Mouse (Mus musculus) limb, embryonic 13.5 days (tissue): Measurements from ENCODE around the gene Msantd3. TPM values are rescaled to one million over a fixed set of nuclear protein-coding genes. Genes with fewer than 3 reads are reported as not detected.

Source experiments
- ATAC-seq: fragments of 200-750 bp; cut with Nextera tagmentation; 2 replicates; pipeline ENCODE4 v1.8.0; 2017; ENCODE audit warnings: low read depth, moderate number of reproducible peaks, moderate TSS enrichment; ENCODE audit not compliant: low FRiP score
- H3K27ac ChIP-seq: fragments of 300-500 bp; sonication (generic); 2 replicates; pipeline ENCODE4 v1.5.1; 2015; ENCODE audit warnings: inconsistent platforms, mild to moderate bottlenecking, moderate library complexity
- H3K27me3 ChIP-seq: fragments of 300-500 bp; sonication (generic); 2 replicates; pipeline ENCODE4 v1.6.1; 2015; ENCODE audit warnings: mild to moderate bottlenecking, inconsistent platforms
- H3K36me3 ChIP-seq: fragments of 300-500 bp; sonication (generic); 2 replicates; pipeline ENCODE4 v1.6.1; 2015; ENCODE audit warnings: inconsistent platforms, mild to moderate bottlenecking, moderate library complexity
- H3K4me1 ChIP-seq: fragments of 300-500 bp; sonication (generic); 2 replicates; pipeline ENCODE4 v1.6.1; 2015; ENCODE audit warnings: inconsistent platforms
- H3K4me2 ChIP-seq: fragments of 300-500 bp; sonication (generic); replicated peaks from 2 replicates; pipeline ENCODE4 v1.6.1; 2015; ENCODE audit warnings: inconsistent platforms, mild to moderate bottlenecking, moderate library complexity
- H3K4me3 ChIP-seq: fragments of 300-500 bp; sonication (generic); 2 replicates; pipeline ENCODE4 v1.5.1; 2015; ENCODE audit warnings: moderate library complexity, mild to moderate bottlenecking, inconsistent platforms
- H3K9ac ChIP-seq: fragments of 300-500 bp; sonication (generic); 2 replicates; pipeline ENCODE4 v1.6.1; 2015; ENCODE audit warnings: mild to moderate bottlenecking, inconsistent platforms
- H3K9me3 ChIP-seq: fragments of 300-500 bp; sonication (generic); 2 replicates; pipeline ENCODE4 v1.6.1; 2016; ENCODE audit warnings: inconsistent platforms
- WGBS: fragments of 180-500 bp; shearing (Covaris S2); methylation state at CpG from one replicate; pipeline ENCODE4 v1.1.7; 2015; 5-methylcytosine and 5-hydroxymethylcytosine counted together
- polyA plus RNA-seq: library from polyadenylated mRNA; unstranded; fragments of >200 nt; fragmentation: Nextera tagmentation; extraction: Ambion mirVana; gene quantifications from 2 replicates; pipeline ENCODE4 v1.2.1, GENCODE M21; 2015

The Msantd3 gene
- polyA plus RNA-seq, 1 experiment from 2014 or later: 27.6 TPM

GRCm38 (mm10) chr4:48586099-48586821 is 46.5 kb downstream of the Msantd3 start:
- Histone ChIP-seq H3K9me3 (0 out of 2 replicates have a peak, but pooled peaks cover 3% of the 10 kb centered on the region), H3K4me2 (peak overlapping the region; percentile 90), H3K9ac (peak overlapping the region; percentile 93), H3K4me3 (peak overlapping the region; percentile 93), H3K36me3 (no peaks in the 10 kb centered on the region), H3K27me3 (no peaks in the 10 kb centered on the region), H3K27ac (peak overlapping the region; percentile 93), H3K4me1 (peaks cover 10% of the 10 kb centered on the region)
- 2% methylated on average over 12 of the region's 12 CpGs for WGBS
- no peak; the same call in none of the 2 replicates for ATAC-seq

GRCm38 (mm10) chr4:48587526-48587925 is 47.8 kb downstream of the Msantd3 start:
- Histone ChIP-seq H3K27ac (no peak overlapping the region), H3K9ac (no peak overlapping the region)
- 95% methylated on average over 2 of the region's 2 CpGs for WGBS

GRCm38 (mm10) chr4:48588576-48588975 is 48.8 kb downstream of the Msantd3 start:
- WGBS: 81% methylated on average over 9 of the region's 9 CpGs
- Histone ChIP-seq H3K27ac (no peak overlapping the region), H3K36me3 (no peaks in the 10 kb centered on the region), H3K4me1 (peaks cover 16% of the 10 kb centered on the region), H3K27me3 (no peaks in the 10 kb centered on the region), H3K4me2 (no peak overlapping the region), H3K4me3 (no peak overlapping the region), H3K9me3 (0 out of 2 replicates have a peak, but pooled peaks cover 3% of the 10 kb centered on the region), H3K9ac (no peak overlapping the region)
- ATAC-seq: no peak

More at GRCm38 (mm10) chr4:48587526-48587925, 47.8 kb downstream of the Msantd3 start:
- H3K36me3 ChIP-seq: no peaks in the 10 kb centered on the region
- no peak overlapping the region for H3K4me2 ChIP-seq
- no peaks in the 10 kb centered on the region for H3K27me3 ChIP-seq
- H3K9me3 ChIP-seq: 0 out of 2 replicates have a peak, but pooled peaks cover 3% of the 10 kb centered on the region
- peaks cover 16% of the 10 kb centered on the region for H3K4me1 ChIP-seq
- no peak overlapping the region for H3K4me3 ChIP-seq
- ATAC-seq: no peak

GRCm38 (mm10) chr4:48590862-48591261 is 51.1 kb downstream of the Msantd3 start:
- WGBS: 79% methylated on average over 7 of the region's 7 CpGs
- H3K27me3 ChIP-seq: no peaks in the 10 kb centered on the region
- no peak overlapping the region for H3K9ac ChIP-seq
- no peaks in the 10 kb centered on the region for H3K36me3 ChIP-seq
- H3K4me1 ChIP-seq: peaks cover 16% of the 10 kb centered on the region
- H3K4me2 ChIP-seq: no peak overlapping the region
- no peak for ATAC-seq
- 0 out of 2 replicates have a peak, but pooled peaks cover 3% of the 10 kb centered on the region for H3K9me3 ChIP-seq
- H3K4me3 ChIP-seq: no peak overlapping the region
- no peak overlapping the region for H3K27ac ChIP-seq

- no peak overlapping the region for H3K4me3 ChIP-seq
- ATAC-seq: no peak
- 94% methylated on average over 3 of the region's 3 CpGs for WGBS
Observed at GRCm38 (mm10) chr4:48591390-48591789, 51.7 kb downstream of the Msantd3 start.

GRCm38 (mm10) chr4:48592328-48592727 is 52.6 kb downstream of the Msantd3 start:
- ATAC-seq: no peak
- H3K36me3 ChIP-seq: no peaks in the 10 kb centered on the region
- no peak overlapping the region for H3K4me2 ChIP-seq
- no peak overlapping the region for H3K9ac ChIP-seq
- H3K4me1 ChIP-seq: peaks cover 7% of the 10 kb centered on the region; the same call in 1 of the 2 replicates
- H3K27me3 ChIP-seq: no peaks in the 10 kb centered on the region
- H3K27ac ChIP-seq: no peak overlapping the region
- WGBS: 69% methylated on average over 5 of the region's 5 CpGs
- no peak overlapping the region for H3K4me3 ChIP-seq
- 0 out of 2 replicates have a peak, but pooled peaks cover 3% of the 10 kb centered on the region for H3K9me3 ChIP-seq

More at GRCm38 (mm10) chr4:48591390-48591789, 51.7 kb downstream of the Msantd3 start:
- 0 out of 2 replicates have a peak, but pooled peaks cover 3% of the 10 kb centered on the region for H3K9me3 ChIP-seq
- H3K27ac ChIP-seq: no peak overlapping the region
- no peak overlapping the region for H3K9ac ChIP-seq
- H3K4me2 ChIP-seq: no peak overlapping the region
- no peaks in the 10 kb centered on the region for H3K36me3 ChIP-seq
- H3K4me1 ChIP-seq: peaks cover 14% of the 10 kb centered on the region
- H3K27me3 ChIP-seq: no peaks in the 10 kb centered on the region

- Histone ChIP-seq H3K4me2 (no peak overlapping the region), H3K4me3 (no peak overlapping the region), H3K4me1 (peaks cover 7% of the 10 kb centered on the region; the same call in 1 of the 2 replicates), H3K27ac (no peak overlapping the region), H3K27me3 (no peaks in the 10 kb centered on the region), H3K9me3 (no peaks in the 10 kb centered on the region), H3K36me3 (no peaks in the 10 kb centered on the region), H3K9ac (no peak overlapping the region)
- ATAC-seq: no peak
- 91% methylated on average over 7 of the region's 7 CpGs for WGBS
Observed at GRCm38 (mm10) chr4:48592844-48593243, 53.1 kb downstream of the Msantd3 start.

- Histone ChIP-seq H3K27ac (no peak overlapping the region), H3K9ac (no peak overlapping the region), H3K27me3 (no peaks in the 10 kb centered on the region), H3K4me1 (peaks cover 7% of the 10 kb centered on the region; the same call in 1 of the 2 replicates), H3K4me3 (no peak overlapping the region), H3K4me2 (no peak overlapping the region), H3K9me3 (no peaks in the 10 kb centered on the region), H3K36me3 (0 out of 2 replicates have a peak, but pooled peaks cover 3% of the 10 kb centered on the region)
- no peak for ATAC-seq
- WGBS: 94% methylated on average over 7 of the region's 7 CpGs
Observed at GRCm38 (mm10) chr4:48596111-48596510, 56.4 kb downstream of the Msantd3 start.

GRCm38 (mm10) chr4:48605650-48606049 is 65.9 kb downstream of the Msantd3 start:
- Histone ChIP-seq H3K9ac (no peak overlapping the region), H3K4me1 (no peaks in the 10 kb centered on the region; the same call in 1 of the 2 replicates), H3K4me3 (no peak overlapping the region), H3K9me3 (no peaks in the 10 kb centered on the region), H3K4me2 (no peak overlapping the region), H3K36me3 (peaks cover 33% of the 10 kb centered on the region), H3K27ac (no peak overlapping the region), H3K27me3 (no peaks in the 10 kb centered on the region)
- ATAC-seq: no peak
- WGBS: 65% methylated on average over 3 of the region's 3 CpGs

GRCm38 (mm10) chr4:48609485-48609884 is 69.8 kb downstream of the Msantd3 start:
- H3K4me3 ChIP-seq: no peak overlapping the region
- H3K27me3 ChIP-seq: no peaks in the 10 kb centered on the region
- 91% methylated on average over 9 of the region's 9 CpGs for WGBS
- ATAC-seq: no peak
- H3K36me3 ChIP-seq: peaks cover 58% of the 10 kb centered on the region
- H3K9ac ChIP-seq: no peak overlapping the region
- no peak overlapping the region for H3K4me2 ChIP-seq
- H3K4me1 ChIP-seq: no peaks in the 10 kb centered on the region; the same call in 1 of the 2 replicates
- no peaks in the 10 kb centered on the region for H3K9me3 ChIP-seq
- no peak overlapping the region for H3K27ac ChIP-seq

GRCm38 (mm10) chr4:48610251-48610650 is 70.5 kb downstream of the Msantd3 start:
- 84% methylated on average over 6 of the region's 6 CpGs for WGBS
- H3K36me3 ChIP-seq: peaks cover 57% of the 10 kb centered on the region
- H3K9ac ChIP-seq: no peak overlapping the region
- H3K27me3 ChIP-seq: no peaks in the 10 kb centered on the region
- H3K27ac ChIP-seq: no peak overlapping the region
- no peak overlapping the region for H3K4me3 ChIP-seq
- no peaks in the 10 kb centered on the region; the same call in 1 of the 2 replicates for H3K4me1 ChIP-seq
- H3K9me3 ChIP-seq: no peaks in the 10 kb centered on the region
- H3K4me2 ChIP-seq: no peak overlapping the region
- ATAC-seq: no peak
